Mouse (Mus musculus) left cerebral cortex, postnatal 25 days (tissue): ENCODE data around the gene Olfr1418. TPM values are rescaled to one million over a fixed set of nuclear protein-coding genes. Genes with fewer than 3 reads are reported as not detected.

Source experiments
- DNase-seq, 2 experiments: peaks; one replicate each; pipeline ENCODE4 v3.0.0; 2022; ENCODE audit warnings: low spot score in 2 of 2, mixed read lengths in 1 of 2
- intact Hi-C: fragments of 180-260 bp; cut with DNase I; formaldehyde crosslinking; loops from one replicate; pipeline ENCODE4 v1.15.1; 2025
- total RNA-seq, 2 experiments: library from RNA; stranded (reverse); gene quantifications; 2 replicates each; pipeline ENCODE4 v1.2.3; 2021

Gene Olfr1418
- total RNA-seq, 2 experiments from 2014 or later: not detected

DNA sequence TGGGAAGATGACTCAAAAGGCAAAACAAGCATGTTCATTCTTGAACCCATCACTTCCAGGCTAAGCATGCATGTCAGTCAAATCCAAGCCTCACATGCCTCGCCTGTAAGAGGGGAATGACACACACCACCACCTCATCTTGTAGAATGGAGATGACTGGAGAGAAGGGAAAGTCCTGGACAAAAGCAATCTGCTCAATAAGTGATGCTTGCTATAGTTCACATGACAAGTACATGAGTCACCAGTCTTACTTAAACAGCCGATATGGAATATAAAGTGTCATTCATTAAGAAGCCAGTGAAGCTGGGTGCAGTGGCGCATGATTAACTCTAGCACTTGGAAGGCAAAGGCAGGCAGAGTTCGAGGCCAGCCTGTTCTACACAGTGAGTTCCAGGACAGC, 47.7 kb downstream of the Olfr1418 start:
- intact Hi-C loops: no loop called here
- DNase-seq: no peak

DNA sequence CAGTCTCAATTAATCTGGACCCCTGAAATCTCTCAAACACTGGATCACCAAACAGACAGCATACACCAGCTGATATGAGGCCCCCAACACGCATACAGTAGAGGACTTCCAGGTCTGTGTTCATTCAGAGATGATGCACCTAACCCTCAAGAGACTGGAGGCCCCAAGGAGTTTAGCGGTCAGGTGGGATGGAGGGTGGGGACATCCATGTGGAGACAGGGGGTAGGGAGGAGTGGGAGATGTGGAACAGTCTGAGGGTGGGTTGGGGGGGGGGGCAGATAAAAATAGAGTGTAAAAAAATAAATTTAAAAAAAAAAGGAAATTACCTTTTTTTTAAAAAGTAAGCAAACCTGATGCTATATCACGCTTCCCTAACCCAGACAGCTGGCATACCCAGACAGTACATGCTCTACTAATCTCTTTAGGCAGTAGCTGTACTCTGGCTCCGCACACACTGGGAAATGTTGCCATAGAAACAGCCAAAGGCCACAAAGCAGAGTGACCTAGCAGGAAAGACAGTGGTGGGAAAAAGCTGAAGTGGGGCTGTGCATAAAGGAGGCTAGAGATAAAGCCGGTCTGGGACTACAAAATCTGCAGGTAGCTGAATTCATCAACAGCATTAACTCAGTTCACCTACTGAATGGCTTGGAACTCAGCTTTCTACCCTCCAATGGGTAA, 49.0 kb downstream of the Olfr1418 start:
- no peak for DNase-seq
- intact Hi-C loops: no loop called here

DNA sequence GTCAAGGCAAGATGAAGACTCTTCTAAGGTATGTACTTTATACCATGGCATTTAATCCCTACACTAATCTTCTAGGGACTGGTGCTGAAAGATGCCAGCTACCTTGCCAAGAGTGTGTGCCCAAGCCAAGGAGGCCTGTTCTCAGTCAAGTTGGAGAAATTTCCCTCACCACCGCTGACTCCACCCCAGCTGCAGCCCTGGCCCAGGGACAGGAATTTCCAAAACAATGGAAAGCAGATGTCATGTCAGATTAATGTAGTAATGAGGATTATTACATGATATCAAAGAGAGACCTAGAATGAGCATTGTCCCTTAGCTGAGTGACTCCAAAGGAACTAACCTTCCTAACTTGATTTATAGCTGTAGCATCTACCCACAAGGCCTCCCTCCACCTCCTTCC, 50.0 kb downstream of the Olfr1418 start:
- intact Hi-C loops: no loop called here
- DNase-seq: no peak

DNA sequence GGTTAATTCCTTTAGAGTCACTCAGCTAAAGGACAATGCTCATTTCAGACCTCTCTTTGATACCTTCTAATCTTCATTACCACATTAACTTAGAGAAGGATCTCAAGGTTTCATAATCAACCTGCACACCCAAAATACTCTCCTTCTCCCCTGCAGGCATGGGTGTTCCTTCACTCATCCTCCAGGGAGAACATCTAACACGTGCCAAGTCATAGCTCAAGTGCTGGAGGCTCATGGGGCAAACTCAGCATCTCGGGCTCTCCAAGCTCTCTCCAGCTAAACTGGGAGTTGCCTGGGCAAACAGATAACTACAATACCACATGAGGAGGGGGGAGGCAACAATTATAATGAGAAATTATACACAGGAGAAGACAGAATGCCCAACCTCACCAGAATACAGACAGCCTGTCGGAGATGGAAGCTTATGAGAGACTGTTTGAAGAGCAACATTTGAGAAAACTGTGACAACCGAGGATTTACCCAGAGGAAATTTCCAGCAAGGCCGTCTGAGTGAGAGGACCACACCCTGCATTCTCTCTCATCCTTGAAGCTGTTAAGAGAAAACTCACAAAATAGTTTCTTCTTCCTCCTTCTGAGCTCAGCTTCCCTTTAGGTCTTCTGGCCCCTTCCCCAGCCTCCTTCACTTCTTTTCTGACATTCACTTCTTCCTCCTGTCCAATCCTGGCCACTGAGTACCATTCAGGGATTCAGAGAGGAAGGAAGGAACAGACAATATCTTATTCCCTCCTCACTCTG, 50.7 kb downstream of the Olfr1418 start:
- DNase-seq: no peak
- intact Hi-C loops: no loop called here

DNA sequence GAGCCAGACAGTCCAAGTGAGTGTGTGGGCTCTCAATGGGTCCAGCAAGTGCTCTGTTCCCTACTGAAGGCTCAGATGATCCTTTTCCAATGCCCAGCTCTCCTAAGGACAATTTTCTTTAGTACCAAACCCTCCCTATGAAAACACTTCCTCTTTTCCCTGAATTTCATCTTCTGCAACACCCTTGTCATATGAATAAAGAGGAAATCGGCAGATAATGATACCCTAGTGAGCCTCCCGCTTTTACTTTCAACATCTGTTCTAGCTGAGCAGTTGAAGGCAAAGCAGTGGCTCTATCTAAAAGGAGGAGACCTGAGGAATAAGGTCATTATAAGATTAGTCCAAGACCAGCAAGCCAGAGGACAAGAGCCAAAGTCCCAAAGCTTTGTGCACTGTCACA, 52.4 kb downstream of the Olfr1418 start:
- intact Hi-C loops: no loop called here

DNA sequence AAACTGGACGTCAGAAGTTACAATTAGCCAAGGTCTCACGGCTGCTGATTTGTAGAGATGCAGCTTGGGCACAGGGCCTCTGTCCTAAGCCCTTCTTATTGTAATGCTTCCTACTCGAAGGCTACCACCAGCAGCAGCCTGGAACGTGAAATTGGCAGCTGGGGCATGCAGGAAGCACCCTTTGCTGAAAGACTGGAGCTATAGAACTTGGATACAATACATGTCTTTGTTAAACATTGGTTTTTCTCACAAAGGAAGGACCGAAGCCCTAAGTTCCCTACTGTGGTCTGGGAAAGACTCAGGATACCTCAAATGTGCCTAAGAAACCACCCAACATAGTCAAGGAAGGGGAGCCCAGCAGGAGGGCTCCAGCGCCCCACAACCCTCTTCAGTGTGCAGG, 53.0 kb downstream of the Olfr1418 start:
- no peak for DNase-seq
- intact Hi-C loops: no loop called here

More for the DNA sequence above, 52.4 kb downstream of the Olfr1418 start:
- DNase-seq: no peak

DNA sequence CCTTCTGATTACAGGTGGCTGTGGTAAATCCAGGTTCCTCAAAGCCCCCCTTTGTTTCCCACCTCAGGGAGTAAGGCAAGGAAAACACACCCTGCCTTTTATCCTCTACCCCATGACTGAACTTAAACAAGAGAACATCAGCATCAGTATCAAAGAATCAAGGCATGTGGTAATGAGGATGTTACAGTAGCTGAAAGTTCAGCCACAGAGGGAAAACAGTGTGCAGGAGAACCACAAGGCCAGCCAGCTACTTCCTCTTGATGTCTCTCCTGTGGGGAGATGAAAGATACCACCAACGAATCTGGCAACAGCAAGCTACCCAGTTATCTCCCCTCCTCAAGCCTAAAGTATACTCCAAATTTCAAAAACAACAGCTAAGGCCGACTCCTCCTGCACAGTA, 53.6 kb downstream of the Olfr1418 start:
- intact Hi-C loops: no loop called here

DNA sequence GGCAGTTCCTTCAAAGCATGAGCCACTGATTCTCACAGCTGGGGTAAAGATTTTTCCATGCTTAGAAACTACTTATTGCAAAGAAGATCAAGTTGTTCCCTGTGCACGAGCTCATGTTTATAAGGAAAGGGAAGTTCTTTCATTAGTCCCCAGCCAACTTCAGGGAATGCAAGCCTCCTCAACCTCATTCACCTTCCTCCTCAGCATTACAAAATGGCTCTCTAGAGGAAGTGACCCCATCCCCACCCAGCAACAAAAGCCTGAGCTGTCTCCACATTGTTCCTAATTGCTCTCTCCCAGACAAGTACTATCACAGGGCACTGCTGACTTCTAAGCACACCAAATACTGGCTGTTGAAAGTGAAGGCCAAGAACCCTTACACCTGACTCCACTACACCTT, 56.4 kb downstream of the Olfr1418 start:
- no peak for DNase-seq
- intact Hi-C loops: no loop called here

More for the DNA sequence above, 53.6 kb downstream of the Olfr1418 start:
- no peak for DNase-seq

Other genes starting within 250 kb of the Olfr1418 start
- not detected for gene Ms4a2, start 237.3 kb downstream of the Olfr1418 start, total RNA-seq
- not detected for gene Ms4a3, start 220.2 kb downstream of the Olfr1418 start, total RNA-seq
- gene Oosp2, start 200.5 kb downstream of the Olfr1418 start, total RNA-seq: not detected
- gene Oosp1, start 169.9 kb downstream of the Olfr1418 start, total RNA-seq: not detected
- not detected for gene Oosp3, start 164.0 kb downstream of the Olfr1418 start, total RNA-seq
- not detected for gene Gif, start 113.5 kb downstream of the Olfr1418 start, total RNA-seq
- gene Mrpl16, start 90.7 kb downstream of the Olfr1418 start, total RNA-seq: 10 to 100 TPM; 38.4 to 39.8 TPM
- 10 to 100 TPM; 20.9 to 21.6 TPM for gene Stx3, start 41.7 kb downstream of the Olfr1418 start, total RNA-seq
- not detected for gene Olfr1417, start 21.8 kb downstream of the Olfr1418 start, total RNA-seq
- gene Olfr1419, start 14.0 kb upstream of the Olfr1418 start, total RNA-seq: not detected
- gene Olfr1420, start 25.5 kb upstream of the Olfr1418 start, total RNA-seq: not detected
- gene Patl1, start 51.3 kb upstream of the Olfr1418 start, total RNA-seq: 10 to 100 TPM; 18.7 to 21.0 TPM
- 10 to 100 TPM; 55.3 to 58.9 TPM for gene Osbp, start 104.9 kb upstream of the Olfr1418 start, total RNA-seq
- not detected for gene Olfr1423, start 180.3 kb upstream of the Olfr1418 start, total RNA-seq
- gene Olfr1424, start 201.6 kb upstream of the Olfr1418 start, total RNA-seq: not detected
- gene Olfr1425, start 216.7 kb upstream of the Olfr1418 start, total RNA-seq: not detected
- not detected for gene Olfr1426, start 230.9 kb upstream of the Olfr1418 start, total RNA-seq
- gene Olfr1427, start 242.3 kb upstream of the Olfr1418 start, total RNA-seq: not detected